Mouse (Mus musculus): ENCODE results near the gene Dnlz. TPM values are rescaled to one million over a fixed set of nuclear protein-coding genes. Genes with fewer than 3 reads are reported as not detected.

Dnlz gene
- total and polyA plus RNA-seq, 3 experiments = 21.8 to 27.7 TPM; not detected in 1

DNA sequence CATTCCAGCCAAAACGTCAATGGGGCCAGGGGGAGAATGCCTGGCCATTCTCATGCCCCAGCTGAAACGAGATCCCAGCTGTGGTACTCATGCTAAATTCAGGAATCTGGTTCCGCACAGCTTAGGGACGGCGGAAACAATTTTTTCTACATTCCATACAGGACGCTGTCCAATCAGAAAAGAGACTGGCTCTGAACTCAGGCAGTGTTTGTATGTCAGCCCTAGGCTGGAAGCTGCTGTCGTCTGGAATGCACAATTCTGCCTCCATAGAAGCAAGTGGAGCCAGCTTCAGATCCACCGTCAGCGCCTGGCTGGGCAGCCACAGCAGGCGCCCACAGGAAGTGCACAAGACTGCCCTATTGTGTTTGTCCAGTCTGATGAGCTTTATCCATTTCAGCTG lies 42.2 kb downstream of the Dnlz start:
- Histone ChIP-seq H3K27ac (ENCODE audit: control insufficient read depth, low read depth, low read length) (no peak overlapping the region), H3K9ac (ENCODE audit: control insufficient read depth, low read depth, low read length, poor library complexity, severe bottlenecking) (no peak overlapping the region), H3K9me3 (replicated peaks; ENCODE audit: insufficient read depth, low read length) (no peaks in the 10 kb centered on the region), H3K79me2 (ENCODE audit: control insufficient read depth, insufficient read depth, low read length, poor library complexity) (no peaks in the 10 kb centered on the region), H3K4me3 (ENCODE audit: control insufficient read depth in 1 of 2, insufficient read depth in 1 of 2, low read depth in 2 of 2, low read length in 2 of 2) (no peak overlapping the region), H3K36me3 (ENCODE audit: control insufficient read depth in 1 of 2, insufficient read depth in 2 of 2, low read length in 2 of 2) (no peaks in the 10 kb centered on the region), H3K4me1 (ENCODE audit: control insufficient read depth in 1 of 2, insufficient read depth in 2 of 2, low read length in 2 of 2) (no peaks in the 10 kb centered on the region), H3K27me3 (ENCODE audit: control insufficient read depth in 1 of 2, insufficient read depth in 2 of 2, low read length in 2 of 2) (no peaks in the 10 kb centered on the region; a peak in 1 of 4 replicates)
- no peak for DNase-seq (ENCODE audit: low read depth, low spot score)
- TF ChIP-seq NRF1 (IDR thresholded peaks at IDR 0.05; ENCODE audit: insufficient read depth, low read depth, low read length, poor library complexity, severe bottlenecking) (no peak), ETS1 (IDR thresholded peaks at IDR 0.05; ENCODE audit: low read depth, low read length) (no peak), CHD1 (IDR thresholded peaks at IDR 0.05; ENCODE audit: low read depth, low read length) (no peak), MAFK (IDR thresholded peaks at IDR 0.05; ENCODE audit: borderline replicate concordance, low read depth, low read length) (no peak), USF2 (IDR thresholded peaks at IDR 0.05; ENCODE audit: borderline replicate concordance in 1 of 2, insufficient read depth in 1 of 2, low read depth in 1 of 2, low read length in 2 of 2) (no peak), TBP (IDR thresholded peaks at IDR 0.05; ENCODE audit: low read depth, low read length) (no peak), MAX (IDR thresholded peaks at IDR 0.05; ENCODE audit: low read length) (no peak), KAT2A (conservative IDR thresholded peaks at IDR 0.05; ENCODE audit: low read depth, low read length) (no peak), UBTF (IDR thresholded peaks at IDR 0.05; ENCODE audit: borderline replicate concordance, insufficient read depth, low read depth, low read length) (no peak), ZMIZ1 (IDR thresholded peaks at IDR 0.05; ENCODE audit: low read depth, low read length) (no peak), SMC3 (IDR thresholded peaks at IDR 0.05; ENCODE audit: low read depth, low read length) (no peak), NELFE (IDR thresholded peaks at IDR 0.05; ENCODE audit: low read depth, low read length) (no peak), POLR2AphosphoS2 (IDR thresholded peaks at IDR 0.05; ENCODE audit: low read length) (no peak), RAD21 (IDR thresholded peaks at IDR 0.05; ENCODE audit: low read depth, low read length) (no peak), GABPA (IDR thresholded peaks at IDR 0.05; ENCODE audit: low read depth, low read length) (no peak), ZC3H11A (IDR thresholded peaks at IDR 0.05; ENCODE audit: low read depth, low read length) (no peak), CHD2 (IDR thresholded peaks at IDR 0.05; ENCODE audit: low read length) (no peak)

DNA sequence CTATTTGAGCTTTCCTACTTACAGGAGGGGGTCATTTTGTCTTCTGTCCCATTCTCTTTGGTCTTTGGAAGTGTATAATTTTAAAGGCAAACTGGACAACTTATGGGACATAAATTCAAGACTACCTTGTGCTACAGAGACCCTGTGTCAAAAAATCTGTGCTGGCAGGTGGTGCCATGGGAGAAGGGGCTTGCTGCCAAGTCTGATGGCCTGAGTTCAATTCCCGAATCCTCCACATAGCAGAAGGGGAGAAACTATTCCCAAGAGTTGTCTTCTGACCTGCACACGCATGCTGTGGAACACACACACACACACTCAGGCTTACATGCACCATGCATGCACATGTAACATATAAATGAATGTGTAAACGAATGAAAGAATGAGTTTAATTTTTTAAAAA lies 45.2 kb downstream of the Dnlz start:
- Histone ChIP-seq H3K27ac (ENCODE audit: control insufficient read depth, low read depth, low read length) (no peak overlapping the region), H3K27me3 (ENCODE audit: control insufficient read depth in 1 of 2, insufficient read depth in 2 of 2, low read length in 2 of 2) (no peaks in the 10 kb centered on the region; a peak in 4 of 4 replicates), H3K36me3 (ENCODE audit: control insufficient read depth in 1 of 2, insufficient read depth in 2 of 2, low read length in 2 of 2) (no peaks in the 10 kb centered on the region), H3K9ac (ENCODE audit: control insufficient read depth, low read depth, low read length, poor library complexity, severe bottlenecking) (no peak overlapping the region), H3K9me3 (replicated peaks; ENCODE audit: insufficient read depth, low read length) (no peaks in the 10 kb centered on the region), H3K79me2 (ENCODE audit: control insufficient read depth, insufficient read depth, low read length, poor library complexity) (no peaks in the 10 kb centered on the region), H3K4me3 (ENCODE audit: control insufficient read depth in 1 of 2, insufficient read depth in 1 of 2, low read depth in 2 of 2, low read length in 2 of 2) (no peak overlapping the region), H3K4me1 (ENCODE audit: control insufficient read depth in 1 of 2, insufficient read depth in 2 of 2, low read length in 2 of 2) (no peaks in the 10 kb centered on the region)
- DNase-seq (ENCODE audit: low read depth, low spot score) = no peak
- TF ChIP-seq MAZ (IDR thresholded peaks at IDR 0.05; ENCODE audit: low read depth, low read length) (no peak), ELF1 (IDR thresholded peaks at IDR 0.05; ENCODE audit: low read depth, low read length) (no peak), RCOR1 (IDR thresholded peaks at IDR 0.05; ENCODE audit: low read depth, low read length) (no peak), ZKSCAN1 (IDR thresholded peaks at IDR 0.05; ENCODE audit: low read depth, low read length) (no peak)
